Mouse (Mus musculus): Measurements from ENCODE around the gene Slc2a5.

DNA sequence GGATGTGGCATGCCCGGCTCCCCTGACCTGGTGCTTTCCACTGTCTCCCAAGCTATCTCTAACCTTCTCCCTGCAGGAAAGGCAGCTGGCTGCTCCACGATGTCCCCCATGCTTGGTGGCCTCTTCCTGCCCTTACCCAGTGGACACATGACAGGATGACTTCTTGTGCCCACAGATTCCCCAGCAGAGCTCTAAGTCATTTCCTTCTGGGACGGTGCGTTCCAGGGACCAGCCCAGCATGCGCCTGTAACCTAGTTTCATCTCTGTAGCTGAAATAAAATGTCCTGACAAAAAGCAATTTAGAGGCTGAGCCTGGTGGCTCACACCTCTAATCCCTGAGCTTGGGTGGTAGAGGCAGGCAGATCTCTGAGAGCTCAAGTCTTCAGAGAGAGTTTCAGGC lies 12.4 kb upstream of the Slc2a5 start:
- no peak for TF ChIP-seq CTCF (IDR thresholded peaks at IDR 0.05 in 2 of 3, conservative IDR thresholded peaks at IDR 0.05 in 1 of 3; ENCODE audit: control insufficient read depth in 1 of 3, insufficient read depth in 1 of 3, low read depth in 2 of 3, low read length in 3 of 3, poor library complexity in 1 of 3, severe bottlenecking in 1 of 3)
- no peak for TF ChIP-seq TAL1 (IDR thresholded peaks at IDR 0.05; ENCODE audit: low read length)
- TF ChIP-seq E2F4 (IDR thresholded peaks at IDR 0.05; ENCODE audit: borderline replicate concordance, low read depth, low read length): no peak
- TF ChIP-seq POLR2A (IDR thresholded peaks at IDR 0.05; ENCODE audit: control insufficient read depth in 1 of 2, insufficient read depth in 1 of 2, low read depth in 1 of 2, low read length in 2 of 2, poor library complexity in 1 of 2): no peak

Data from MEL (cell line).